Mouse (Mus musculus) erythroid progenitor cell, adult 5-6 weeks (primary cell): ENCODE results near the gene Eif4e3. TPM values are rescaled to one million over a fixed set of nuclear protein-coding genes. Genes with fewer than 3 reads are reported as not detected.

Experiments used
- ATAC-seq: replicated peaks from 2 replicates; pipeline ENCODE4 v1.8.0; 2016; ENCODE audit warnings: moderate number of reproducible peaks, mild to moderate bottlenecking, moderate TSS enrichment, inconsistent platforms; ENCODE audit not compliant: poor library complexity, low FRiP score, severe bottlenecking
- total RNA-seq, 2 experiments: library from RNA; stranded (forward) in 1 of 2; stranded (reverse) in 1 of 2; fragments of 150-400 nt in 1 of 2; fragments of 186-747, 209-891 nt in 1 of 2; gene quantifications; 2 replicates each; pipeline versions ENCODE4 v1.2.3 to v1.2.4; 2015 to 2017; ENCODE audit warnings: low replicate concordance in 2 of 2

Gene Eif4e3
- total RNA-seq (2015; ENCODE audit: low replicate concordance) (8.8 and 11.5 TPM in 2 replicates), total RNA-seq (2017; ENCODE audit: low replicate concordance) (2.7 and 5.3 TPM in 2 replicates)

GRCm38 (mm10) chr6:99666318-99667171 lies at the start of gene Eif4e3, which contains the start of gene Gm20696:
Gene Eif4e3, minus strand, starts transcription at chr6:99666771.
Gene Gm20696, minus strand, starts transcription at chr6:99666797.
- ATAC-seq: no peak

GRCm38 (mm10) chr6:99715913-99716312 lies 49.3 kb upstream of the Eif4e3 start:
- ATAC-seq: no peak

- ATAC-seq: no peak
Observed at GRCm38 (mm10) chr6:99715191-99715590, 48.6 kb upstream of the Eif4e3 start.

GRCm38 (mm10) chr6:99713256-99713655 lies 46.7 kb upstream of the Eif4e3 start:
- no peak for ATAC-seq

- no peak for ATAC-seq
Observed at GRCm38 (mm10) chr6:99711576-99712101, 45.1 kb upstream of the Eif4e3 start.

- no peak for ATAC-seq
Observed at GRCm38 (mm10) chr6:99700484-99700883, 33.9 kb upstream of the Eif4e3 start.

- ATAC-seq: no peak
Observed at GRCm38 (mm10) chr6:99692916-99693841, 26.6 kb upstream of the Eif4e3 start.

GRCm38 (mm10) chr6:99692206-99692915 lies 25.8 kb upstream of the Eif4e3 start, which contains the start of gene Gpr27:
Gene Gpr27, plus strand, starts transcription at chr6:99692679.
- no peak for ATAC-seq

- no peak for ATAC-seq
Observed at GRCm38 (mm10) chr6:99691666-99692205, 25.2 kb upstream of the Eif4e3 start.

GRCm38 (mm10) chr6:99688513-99688912 lies 21.9 kb upstream of the Eif4e3 start:
- no peak for ATAC-seq

- ATAC-seq: 0 out of 2 replicates have a peak, but pooled peaks have one; percentile 39
Observed at GRCm38 (mm10) chr6:99684899-99685298, 18.3 kb upstream of the Eif4e3 start.

- ATAC-seq: no peak
Observed at GRCm38 (mm10) chr6:99683974-99684373, 17.4 kb upstream of the Eif4e3 start.

- no peak for ATAC-seq
Observed at GRCm38 (mm10) chr6:99678108-99678507, 11.5 kb upstream of the Eif4e3 start.

GRCm38 (mm10) chr6:99677325-99677724 lies 10.8 kb upstream of the Eif4e3 start:
- ATAC-seq: no peak

- ATAC-seq: no peak
Observed at GRCm38 (mm10) chr6:99674482-99674881, 7.9 kb upstream of the Eif4e3 start.

- no peak for ATAC-seq
Observed at GRCm38 (mm10) chr6:99671768-99672167, 5.2 kb upstream of the Eif4e3 start.

GRCm38 (mm10) chr6:99670481-99671119 lies 4.0 kb upstream of the Eif4e3 start:
- ATAC-seq: no peak

GRCm38 (mm10) chr6:99669481-99670325 lies 3.1 kb upstream of the Eif4e3 start:
- no peak for ATAC-seq
